Mouse (Mus musculus) gastrocnemius, adult 8-10 months (tissue): Measurements from ENCODE around the gene Gfm2. TPM values are rescaled to one million over a fixed set of nuclear protein-coding genes. Genes with fewer than 3 reads are reported as not detected.

Experiments
- DNase-seq, 2 experiments: peaks; one replicate each; pipeline ENCODE4 v3.0.0; 2022; ENCODE audit warnings: low spot score in 2 of 2
- total RNA-seq, 4 experiments: library from RNA; stranded (reverse); gene quantifications; 2 replicates each; pipeline ENCODE4 v1.2.4; 2022

The Gfm2 gene
- total RNA-seq, 4 experiments from 2014 or later: 46.6 to 53.9 (median 51.7) TPM

DNA sequence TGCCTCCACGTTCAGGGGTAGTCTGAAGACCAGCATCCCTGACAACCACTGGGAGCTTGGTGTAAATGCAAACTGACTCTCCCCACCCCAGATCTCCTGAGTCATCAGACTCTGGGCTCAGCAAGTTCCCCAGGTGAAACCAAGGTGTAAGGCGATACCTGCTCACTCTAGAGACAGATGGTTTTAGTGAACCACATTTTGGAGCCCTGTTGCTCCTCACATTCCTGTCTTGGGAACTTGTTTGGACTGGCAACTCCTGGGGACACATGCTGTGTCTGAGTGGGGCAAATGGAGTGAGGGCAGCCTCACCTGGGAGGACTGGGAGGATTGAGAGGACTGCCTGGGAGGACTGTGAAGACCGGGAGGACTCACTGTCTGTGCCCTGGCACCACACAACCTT is 90.1 kb downstream of the Gfm2 start:
- DNase-seq: no peak

- DNase-seq: no peak
These were observed 92.4 kb downstream of the Gfm2 start for GRCm38 (mm10) chr13:97230101-97230500.

Other genes with a start within 250 kb of the Gfm2 start
- under 1 TPM in 1 of 4 experiments, not detected in 3; 0.05 TPM for gene Gcnt4, start 213.2 kb upstream of the Gfm2 start, total RNA-seq
- gene 1700029F12Rik, start 103.6 kb upstream of the Gfm2 start, total RNA-seq: not detected
- gene Fam169a, start 70.7 kb upstream of the Gfm2 start, total RNA-seq: under 1 TPM in 1 of 4 experiments, not detected in 3; 0.12 TPM
- 1 to 10 TPM in 2 of 4 experiments, under 1 TPM in 1, not detected in 1; 0.31 to 8.1 (median 5.0) TPM for gene Gm6169, start 38.7 kb upstream of the Gfm2 start, total RNA-seq
- 10 to 100 TPM; 32.5 to 42.2 (median 36.2) TPM for gene Nsa2, start within 50 bp of the Gfm2 start, total RNA-seq
- 1 to 10 TPM; 5.4 to 7.3 (median 6.4) TPM for gene Hexb, start 60.4 kb downstream of the Gfm2 start, total RNA-seq
- gene Enc1, start 103.2 kb downstream of the Gfm2 start, total RNA-seq: 1 to 10 TPM in 2 of 4 experiments, under 1 TPM in 2; 0.90 to 2.6 (median 1.1) TPM